Mouse (Mus musculus): Measurements from ENCODE around the gene Sort1.

Sort1 gene

DNA sequence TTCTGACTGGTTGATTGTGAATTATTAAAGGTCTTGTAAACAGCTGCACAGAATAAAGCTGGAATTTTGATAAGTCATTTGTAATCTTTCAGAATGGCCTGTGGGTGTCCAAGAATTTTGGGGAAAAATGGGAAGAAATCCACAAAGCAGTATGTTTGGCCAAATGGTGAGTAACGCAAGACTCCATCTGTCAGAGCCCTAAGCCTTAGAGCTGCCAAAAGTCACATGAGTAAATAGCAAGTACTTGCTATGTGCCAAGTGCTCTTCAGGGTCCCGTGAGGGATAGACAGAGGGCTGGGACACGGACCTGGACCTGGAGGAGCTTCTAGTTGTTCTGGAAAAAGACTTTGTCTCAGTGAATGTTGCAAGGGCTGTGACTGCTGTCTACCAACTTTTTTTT is 44.0 kb downstream of the Sort1 start:
- DNase-seq (ENCODE audit: low spot score in 2 of 2), result no peak

DNA sequence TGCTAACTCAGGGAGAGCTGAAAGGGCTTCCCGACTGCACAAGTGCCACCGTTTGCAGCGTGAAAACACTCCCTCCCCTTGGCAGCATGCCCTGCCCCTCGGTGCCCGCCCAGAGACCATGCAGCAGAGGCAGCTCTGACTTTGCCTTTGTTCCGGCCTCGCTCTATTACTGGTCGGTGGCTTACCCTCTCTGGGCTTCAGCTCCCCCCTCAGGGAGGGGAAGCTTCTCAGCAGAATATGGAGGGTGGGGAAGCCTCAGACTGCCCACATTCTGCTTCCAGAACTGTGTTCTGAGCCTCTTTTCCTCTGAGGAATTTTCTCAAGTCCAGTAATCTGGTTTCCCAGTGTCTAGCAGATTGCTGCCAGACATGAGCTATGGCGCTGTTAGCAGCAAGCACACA is 44.6 kb downstream of the Sort1 start:
- peak in 1 of 2 experiments; percentile 48 for DNase-seq (ENCODE audit: low spot score in 2 of 2)

DNA sequence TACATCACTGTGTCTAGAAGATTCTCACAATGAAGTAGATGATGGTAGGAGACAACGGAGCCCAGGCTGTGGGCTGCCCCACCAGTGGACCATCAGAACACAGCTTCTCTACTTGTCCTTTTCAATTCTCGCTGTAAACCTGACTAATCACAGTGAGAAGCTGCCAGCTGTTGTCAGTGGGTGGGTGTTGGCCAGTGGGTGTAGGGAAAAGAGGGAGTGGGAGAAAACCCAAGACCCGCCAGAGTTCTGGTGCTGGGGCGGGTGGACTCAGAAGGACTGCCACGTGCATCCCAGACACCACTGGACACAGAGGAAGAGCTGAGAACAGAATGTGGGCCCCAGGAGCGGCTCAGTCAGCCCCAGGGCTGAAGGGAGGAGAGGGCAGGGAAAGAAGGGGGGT is 46.9 kb downstream of the Sort1 start:
- DNase-seq (ENCODE audit: low spot score in 2 of 2), result peak in 1 of 2 experiments; percentile 51

DNA sequence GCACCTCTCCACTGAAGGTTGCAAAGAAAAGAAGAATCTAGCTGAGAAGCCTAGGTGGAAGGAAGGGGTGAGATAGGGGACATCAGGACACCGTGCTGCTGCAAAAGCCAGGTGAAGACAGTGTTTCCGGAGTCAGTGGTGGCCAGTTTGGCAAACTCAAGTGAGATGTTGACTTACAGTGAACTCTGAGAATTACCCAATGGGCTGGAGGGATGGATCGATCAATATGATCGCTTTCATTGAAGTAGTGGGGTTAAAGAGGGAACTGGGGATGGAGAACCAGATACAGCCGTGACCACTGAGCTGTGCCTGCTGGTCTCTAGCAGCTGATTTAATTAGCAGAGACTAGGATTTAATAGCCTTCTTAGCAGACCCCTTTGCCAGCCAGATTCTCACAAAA is 53.0 kb downstream of the Sort1 start:
- no peak for DNase-seq (ENCODE audit: low spot score in 2 of 2)

DNA sequence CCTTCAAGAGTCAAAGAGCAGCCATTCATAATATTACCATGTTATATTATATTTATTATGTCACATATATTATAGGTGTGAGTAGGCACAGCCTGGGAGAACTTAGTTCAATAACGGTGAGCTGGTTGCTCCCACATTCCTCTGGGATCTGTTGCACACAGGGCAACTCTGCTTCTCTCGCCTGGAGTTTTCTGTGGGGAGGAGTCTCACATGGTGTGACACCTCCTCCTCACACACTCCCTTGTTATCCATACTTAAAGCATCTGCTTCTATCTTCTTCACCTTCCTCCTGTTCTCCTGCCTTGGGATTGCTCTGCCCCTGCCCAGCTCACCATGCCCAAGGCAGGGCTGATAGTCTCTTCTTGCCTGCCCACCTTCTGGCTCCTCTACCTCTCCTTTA is 57.2 kb downstream of the Sort1 start:
- DNase-seq (ENCODE audit: low spot score in 2 of 2), result no peak

DNA sequence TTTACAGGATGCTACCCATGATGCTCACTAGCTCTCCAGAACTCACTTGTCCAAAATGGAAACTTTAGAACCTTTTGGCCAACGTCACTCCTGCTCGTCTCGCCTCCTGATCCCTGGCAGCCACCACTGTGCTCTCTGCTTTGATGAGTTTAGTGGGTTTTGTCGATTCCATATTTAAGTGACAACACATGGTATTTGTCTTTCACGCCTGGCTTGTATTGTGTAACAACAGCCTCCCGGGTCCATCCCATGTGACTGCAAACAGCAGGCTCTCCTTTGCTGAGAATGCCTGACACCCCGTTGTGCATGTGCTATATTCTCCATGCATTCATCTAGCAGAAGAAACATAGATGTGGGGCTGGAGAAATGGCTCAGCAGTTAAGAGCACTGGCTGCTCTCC is 58.3 kb downstream of the Sort1 start:
- no peak for DNase-seq (ENCODE audit: low spot score in 2 of 2)

DNA sequence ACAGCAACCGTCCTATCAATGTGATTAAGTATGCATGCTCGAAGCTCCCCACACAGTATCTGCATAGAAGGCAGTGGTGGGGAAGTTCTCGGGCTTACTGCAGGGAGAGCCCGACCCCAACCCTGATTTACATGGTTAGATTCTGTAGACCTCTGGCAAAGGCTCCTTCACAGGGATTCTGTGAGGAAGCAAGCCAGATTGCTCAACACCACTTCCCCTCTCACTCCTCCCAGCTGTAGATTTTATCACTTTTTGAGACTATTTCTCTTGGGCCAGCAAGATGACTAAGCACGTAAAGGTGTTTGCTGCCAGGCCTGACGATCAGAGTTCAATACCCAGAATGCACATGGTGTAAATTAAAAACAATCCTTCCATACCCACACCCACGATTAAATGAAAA is 62.0 kb downstream of the Sort1 start:
- no peak for DNase-seq (ENCODE audit: low spot score in 2 of 2)

DNA sequence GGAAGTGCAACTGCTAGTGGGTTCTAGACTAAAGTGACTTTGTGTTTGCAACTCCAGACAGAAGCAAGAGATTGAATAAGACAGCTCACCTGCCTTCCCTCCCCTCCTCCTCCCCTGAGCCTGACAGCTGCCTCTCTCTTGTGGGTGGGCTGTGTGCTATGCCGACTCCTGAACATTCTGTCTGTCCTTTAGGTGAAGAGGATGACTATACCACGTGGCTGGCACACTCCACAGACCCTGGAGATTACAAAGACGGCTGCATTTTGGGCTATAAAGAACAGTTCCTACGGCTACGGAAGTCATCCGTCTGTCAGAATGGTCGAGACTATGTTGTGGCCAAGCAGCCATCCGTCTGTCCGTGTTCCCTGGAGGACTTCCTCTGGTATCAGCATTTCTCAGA is 64.5 kb downstream of the Sort1 start:
- DNase-seq (ENCODE audit: low spot score in 2 of 2), result no peak

DNA sequence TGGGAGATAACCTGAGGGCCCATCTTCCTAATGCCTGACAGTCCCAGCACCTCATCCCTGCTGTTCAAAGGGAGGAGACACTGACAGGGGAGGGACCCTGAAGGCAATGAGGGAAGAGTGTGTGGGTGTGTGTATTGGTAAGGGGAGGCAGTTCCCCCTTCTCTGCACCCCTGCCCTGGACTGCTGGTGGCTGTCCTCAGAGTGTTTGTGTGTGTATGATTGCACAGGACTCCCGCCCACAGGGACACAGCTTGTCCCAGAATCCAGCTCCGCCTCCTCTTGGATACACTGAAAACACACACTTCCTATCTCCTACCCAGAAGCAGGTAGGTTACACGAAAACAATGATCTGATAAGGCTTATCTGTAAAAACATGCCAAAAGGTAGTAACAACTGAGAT is 71.4 kb downstream of the Sort1 start:
- no peak for DNase-seq (ENCODE audit: low spot score in 2 of 2)

DNA sequence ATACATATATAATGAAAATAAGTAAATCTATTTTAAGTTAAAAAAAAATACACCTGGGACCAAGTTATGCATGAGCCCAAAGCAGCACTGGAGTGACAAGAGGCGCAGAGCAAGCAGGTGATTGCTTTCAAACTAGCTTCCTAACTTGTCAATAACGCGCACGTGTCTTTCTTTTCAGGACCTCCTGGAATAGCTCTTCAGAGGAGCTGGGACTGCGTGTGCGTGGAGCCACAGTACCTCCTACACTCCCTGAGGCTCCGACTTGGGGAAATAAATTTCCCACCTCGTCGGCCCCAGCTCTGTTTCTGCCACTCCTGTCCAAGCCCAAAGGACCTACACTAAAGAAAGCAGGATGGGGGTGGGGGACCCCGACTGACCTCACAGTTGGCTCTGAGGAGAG is 73.2 kb downstream of the Sort1 start:
- peak in 1 of 2 experiments; percentile 41 for DNase-seq (ENCODE audit: low spot score in 2 of 2)

DNA sequence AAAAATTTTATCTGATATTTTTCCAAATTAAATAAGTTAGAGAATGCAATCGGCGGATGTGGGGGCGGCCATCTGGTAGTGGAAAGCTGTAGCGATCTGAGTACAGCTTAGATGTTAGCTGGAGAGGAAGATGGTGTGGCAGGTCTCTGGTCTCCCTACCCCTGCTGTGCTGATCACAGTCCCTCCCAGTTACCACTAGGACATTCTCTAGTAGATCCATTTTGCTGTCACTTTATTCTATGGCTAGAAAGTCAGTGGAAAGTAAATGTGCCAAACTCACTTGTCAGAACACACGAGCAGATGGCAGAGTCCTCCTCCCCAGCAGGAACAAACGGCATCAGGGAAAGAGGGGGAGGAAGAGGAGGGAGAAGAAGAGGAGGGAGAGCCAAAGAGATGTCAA is 74.6 kb downstream of the Sort1 start:
- peak; percentile 68 to 72 for DNase-seq (ENCODE audit: low spot score in 2 of 2)

DNA sequence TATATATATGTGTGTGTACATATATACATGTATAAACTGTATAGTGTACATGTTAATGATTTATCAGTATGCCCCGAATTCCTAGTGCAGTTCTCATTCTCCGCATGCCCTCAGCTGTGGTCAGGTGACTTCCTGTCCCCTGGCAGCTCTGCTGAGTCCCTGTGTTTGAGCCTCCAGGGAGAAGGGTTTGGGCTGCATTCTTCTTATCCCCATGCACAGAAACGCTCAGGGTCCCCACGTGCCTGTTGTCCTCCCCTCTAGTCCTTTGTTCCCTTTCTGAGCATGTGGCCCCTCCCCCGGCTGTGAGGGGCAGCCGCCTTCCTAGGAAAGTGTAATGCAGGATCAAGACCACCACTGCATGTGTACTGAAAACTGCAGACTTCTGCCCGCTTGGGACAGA is 77.0 kb downstream of the Sort1 start:
- no peak for DNase-seq (ENCODE audit: low spot score in 2 of 2)

DNA sequence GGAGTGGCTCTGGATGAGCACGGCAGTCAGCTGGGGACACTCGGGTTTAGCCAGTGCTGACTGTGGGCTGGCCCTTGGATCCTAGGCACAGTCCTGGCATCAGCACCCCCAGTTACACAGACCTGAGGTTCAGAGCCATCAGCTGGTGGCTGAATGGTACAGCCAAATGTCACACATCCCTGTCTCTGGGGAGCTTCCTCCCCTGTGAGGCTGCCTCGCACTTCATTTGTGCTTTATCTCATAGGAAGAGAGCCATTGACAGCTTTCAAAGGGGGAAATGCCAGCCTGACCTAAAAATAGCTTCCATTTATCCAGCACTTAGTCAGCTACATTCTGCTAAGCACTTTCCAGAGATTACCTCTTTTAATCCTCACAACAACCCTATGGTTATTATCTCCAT is 79.7 kb downstream of the Sort1 start:
- DNase-seq (ENCODE audit: low spot score in 2 of 2), result no peak

DNA sequence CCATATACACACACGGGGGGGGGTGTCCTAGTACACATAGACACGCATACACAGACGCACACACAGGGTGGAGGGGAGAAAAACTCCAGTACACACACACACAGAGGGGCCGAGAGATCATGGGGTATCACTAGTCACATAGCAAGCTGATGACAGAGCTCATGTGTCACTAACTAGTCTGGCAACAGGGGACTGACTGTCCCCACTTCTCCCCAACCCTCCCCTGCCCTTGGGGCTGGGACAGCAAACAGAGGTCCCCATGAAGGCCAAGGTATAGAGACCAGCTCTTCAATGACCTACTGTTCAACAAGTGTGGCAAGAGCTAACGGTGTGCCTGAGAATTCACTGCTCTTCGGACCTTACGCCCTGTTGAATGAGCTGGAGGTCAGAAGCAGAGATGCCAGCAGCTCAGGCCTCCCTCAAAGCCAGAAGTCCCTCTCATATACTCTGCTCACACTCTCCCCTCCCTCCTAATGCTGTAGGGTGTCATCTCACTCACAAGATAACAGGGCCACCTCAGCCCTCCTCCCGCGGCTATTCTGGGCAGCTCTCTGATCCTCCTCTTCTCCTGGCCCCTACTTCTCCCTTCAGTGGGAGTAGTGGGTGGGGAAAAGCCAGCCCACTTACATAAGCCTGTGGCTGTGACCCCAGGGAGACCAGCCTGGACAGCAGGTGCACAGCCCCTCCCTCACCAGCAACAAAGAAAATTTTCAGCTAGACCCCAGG is 80.6 kb downstream of the Sort1 start, which contains the start of gene Mybphl:
Mybphl (plus strand) TSS at position 642 of the 726 bp plus-strand sequence.
- no peak for DNase-seq (ENCODE audit: low spot score in 2 of 2)

DNA sequence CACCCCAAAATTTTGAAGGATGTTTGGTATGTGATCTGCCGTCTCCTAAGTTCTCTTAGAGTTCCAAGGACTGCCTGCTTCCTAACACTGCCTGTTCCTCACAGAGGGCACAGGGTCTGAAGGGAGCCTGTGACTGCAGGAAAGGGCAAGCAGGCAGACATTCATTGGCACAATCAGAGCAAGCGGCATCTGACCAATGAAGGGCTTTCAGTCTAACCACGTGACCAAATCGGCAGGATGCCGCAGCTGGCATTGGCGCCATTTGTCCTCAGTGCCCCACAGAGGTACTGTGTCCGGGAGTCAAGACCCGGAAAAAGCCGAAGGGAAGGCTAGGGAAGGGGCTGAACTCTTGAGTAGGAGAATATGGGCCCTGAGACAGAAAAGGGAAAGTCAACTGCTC is 83.3 kb downstream of the Sort1 start:
- DNase-seq (ENCODE audit: low spot score in 2 of 2), result no peak

DNA sequence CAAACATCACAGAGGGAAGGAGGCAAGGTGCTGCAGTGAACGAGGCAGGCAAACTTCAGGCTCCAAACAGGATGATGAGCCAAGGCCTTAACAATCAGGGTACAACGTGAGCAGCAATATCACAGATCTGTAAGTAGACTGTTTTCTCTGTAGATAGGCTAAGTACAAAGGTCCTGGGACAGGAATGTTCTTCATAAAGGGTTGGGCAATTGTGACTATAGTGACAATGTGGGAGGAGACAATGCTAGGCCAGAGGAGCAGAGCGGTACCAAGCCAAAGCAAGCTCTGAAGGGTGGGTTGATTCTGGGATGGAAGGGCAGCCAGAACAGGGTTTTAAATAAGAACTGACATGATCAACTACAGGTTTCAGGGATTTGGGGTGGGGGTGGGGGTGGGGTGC is 83.9 kb downstream of the Sort1 start:
- DNase-seq (ENCODE audit: low spot score in 2 of 2), result no peak

DNA sequence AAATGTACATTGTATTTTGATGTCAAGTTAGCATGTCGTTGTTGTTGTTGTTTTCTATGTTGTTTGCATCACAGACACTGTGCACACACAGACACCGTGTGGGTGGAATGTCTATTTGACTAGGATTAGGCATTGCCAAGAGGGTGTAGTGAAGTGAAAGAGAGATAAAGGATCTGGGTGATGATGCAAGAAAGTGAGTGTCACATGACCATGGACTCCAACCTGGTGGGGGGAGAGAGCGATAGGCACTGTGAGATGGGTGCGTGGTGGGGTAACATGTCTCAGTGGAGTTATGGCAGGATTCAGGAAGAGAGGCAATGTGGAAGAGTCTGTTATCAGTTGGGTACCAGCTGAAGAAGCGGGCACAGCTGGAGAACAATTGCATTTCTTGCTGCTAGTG is 84.8 kb downstream of the Sort1 start:
- no peak for DNase-seq (ENCODE audit: low spot score in 2 of 2)

DNA sequence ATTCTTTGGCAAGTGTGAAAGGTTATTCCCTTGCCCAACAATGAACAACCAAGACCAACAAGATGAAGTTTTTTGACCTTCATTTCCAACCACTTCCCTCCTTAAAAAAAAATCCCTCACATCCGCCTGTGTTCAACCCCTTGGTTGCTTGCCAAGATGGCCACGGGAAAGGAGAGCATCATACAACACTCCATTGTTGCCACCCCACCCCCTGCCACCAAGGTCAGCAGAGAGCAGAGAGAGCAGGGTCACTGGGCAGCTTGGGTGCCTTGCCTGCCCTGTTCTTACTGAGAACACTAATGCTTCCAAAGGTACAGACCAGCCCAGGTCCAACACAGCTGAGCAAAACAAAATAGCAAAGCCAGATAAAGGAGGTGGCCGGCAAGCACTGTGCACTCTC is 88.4 kb downstream of the Sort1 start:
- DNase-seq (ENCODE audit: low spot score in 2 of 2), result no peak

DNA sequence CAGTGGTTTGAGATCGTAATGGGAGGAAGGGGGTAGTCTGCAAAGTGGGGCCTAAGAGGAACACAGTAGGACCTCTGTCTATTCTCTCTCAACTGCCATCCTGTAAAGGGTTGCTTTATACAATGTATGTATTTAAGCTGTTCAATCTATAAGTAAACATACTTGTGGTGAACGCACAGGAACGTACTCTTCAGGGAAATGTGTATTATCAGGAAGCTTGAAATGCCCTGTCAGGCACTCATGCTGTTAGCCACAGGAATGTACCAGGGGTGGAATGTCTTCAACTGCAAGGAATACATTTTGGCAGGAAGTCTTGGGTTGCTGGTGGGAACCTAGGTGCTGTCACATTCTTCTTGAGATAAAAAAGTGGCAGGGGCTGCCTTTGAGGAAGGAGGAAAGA is 88.8 kb downstream of the Sort1 start:
- no peak for DNase-seq (ENCODE audit: low spot score in 2 of 2)

DNA sequence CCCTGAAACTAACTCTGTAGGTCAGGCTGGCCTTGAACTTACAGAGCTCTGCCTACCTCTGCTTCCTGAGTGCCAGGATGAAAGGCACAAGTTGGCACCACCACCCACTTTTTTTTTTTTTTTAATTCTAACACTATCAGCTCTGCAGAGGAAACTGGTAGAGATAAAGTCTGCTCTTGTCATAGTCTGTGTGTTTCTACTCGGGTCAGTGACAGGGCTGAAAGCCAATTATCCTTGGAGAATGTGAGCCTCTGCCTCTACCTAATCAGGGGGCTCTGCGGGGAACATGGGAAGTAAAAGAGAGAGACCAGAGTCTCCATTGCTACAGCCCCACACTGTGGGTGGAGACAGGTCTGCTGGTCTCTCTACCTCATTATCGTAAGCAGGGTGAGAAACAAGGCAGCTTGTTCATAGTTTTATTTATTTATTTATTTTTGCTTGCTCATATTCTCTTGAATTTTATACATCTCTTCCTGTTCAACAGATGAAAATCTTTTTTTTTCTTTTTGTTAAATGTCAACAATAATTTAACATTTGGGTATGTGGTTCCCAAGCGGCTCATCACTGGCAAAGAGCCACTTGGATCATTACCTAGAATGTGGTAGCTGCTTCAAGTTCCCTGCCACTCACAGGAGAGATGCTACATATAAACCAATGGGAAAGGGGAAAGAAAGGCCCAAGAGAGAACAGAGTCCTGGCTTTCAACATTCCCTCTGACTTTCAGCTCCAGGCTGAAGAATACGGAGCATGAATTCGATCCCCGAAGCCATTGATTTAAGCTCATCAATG is 95.2 kb downstream of the Sort1 start:
- DNase-seq (ENCODE audit: low spot score in 2 of 2), result no peak

DNA sequence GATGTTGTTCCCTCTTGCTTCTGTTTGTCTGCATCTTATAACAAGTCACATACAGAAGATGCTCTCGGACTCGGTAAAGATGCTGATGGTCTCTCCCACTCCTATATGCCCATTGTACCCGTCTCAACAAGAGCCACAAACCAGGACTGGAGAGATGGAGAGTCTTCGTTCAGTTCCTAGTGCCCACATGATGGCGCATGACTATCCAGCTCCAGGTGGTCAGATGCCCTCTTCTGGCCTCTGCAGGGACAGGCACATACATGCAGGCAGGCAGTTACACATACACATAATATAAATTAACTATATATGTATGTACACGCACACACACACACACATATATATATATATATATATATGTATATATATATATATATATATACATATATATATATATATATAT is 96.8 kb downstream of the Sort1 start:
- DNase-seq (ENCODE audit: low spot score in 2 of 2), result no peak

DNA sequence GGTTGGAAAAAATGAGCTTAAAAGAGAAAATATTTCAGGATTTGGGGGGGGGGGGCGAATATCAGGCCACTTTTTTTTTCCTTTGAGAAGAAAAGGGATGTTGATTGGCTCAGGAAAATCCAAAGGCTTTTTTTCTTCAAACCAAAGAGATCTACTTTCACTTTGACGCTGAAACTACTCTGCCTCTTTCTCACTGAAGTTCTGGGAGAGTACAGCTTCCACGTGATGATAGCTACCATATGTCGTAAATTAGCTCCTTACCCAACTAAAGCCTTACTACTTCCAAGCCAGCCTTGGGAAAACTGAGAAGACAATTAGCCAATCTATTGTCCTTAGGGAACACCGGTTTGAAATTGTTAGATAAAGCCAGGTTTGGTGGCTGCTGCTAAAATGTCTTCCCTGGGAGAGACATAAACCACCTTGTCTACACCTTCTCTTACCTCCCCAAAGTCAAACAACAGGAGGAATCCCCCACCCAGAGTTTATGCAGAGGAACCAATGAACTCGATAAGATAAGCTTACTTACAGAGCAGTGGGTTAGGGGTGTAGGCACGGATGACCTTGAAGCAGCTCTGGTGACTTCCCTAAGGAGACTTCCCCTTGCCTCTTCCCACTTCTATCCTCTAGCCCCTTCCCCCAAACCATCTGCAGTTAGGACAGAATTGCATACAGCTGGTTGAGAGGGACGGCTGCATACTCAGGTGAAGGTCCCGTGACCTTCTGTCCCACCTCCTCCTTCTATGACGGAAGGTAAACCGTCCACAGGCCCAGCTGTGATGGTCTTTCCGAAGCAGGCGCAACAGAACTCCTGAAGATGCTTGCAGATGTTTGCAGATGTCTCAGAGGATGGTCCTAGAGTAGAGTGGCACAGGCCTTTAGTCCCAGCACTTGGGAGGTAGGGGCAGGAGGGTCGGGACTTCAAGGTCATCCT is 98.3 kb downstream of the Sort1 start:
- DNase-seq (ENCODE audit: low spot score in 2 of 2), result no peak
